Mouse (Mus musculus) heart, embryonic 15.5 days (tissue): ENCODE results near the gene Myh9. TPM values are rescaled to one million over a fixed set of nuclear protein-coding genes. Genes with fewer than 3 reads are reported as not detected.

ENCODE experiments used
- ATAC-seq: fragments of 200-750 bp; cut with Nextera tagmentation; replicated peaks from 2 replicates; pipeline ENCODE4 v1.8.0; 2017; ENCODE audit warnings: low read depth, moderate TSS enrichment; ENCODE audit not compliant: insufficient number of reproducible peaks, insufficient read depth, low FRiP score
- H3K27ac ChIP-seq: fragments of 300-500 bp; sonication (generic); 2 replicates; pipeline ENCODE4 v1.5.1; 2015; ENCODE audit warnings: mild to moderate bottlenecking, inconsistent platforms
- H3K27me3 ChIP-seq: fragments of 300-500 bp; sonication (generic); 2 replicates; pipeline ENCODE4 v1.6.1; 2015; ENCODE audit warnings: inconsistent platforms
- H3K36me3 ChIP-seq: fragments of 300-500 bp; sonication (generic); 2 replicates; pipeline ENCODE4 v1.6.1; 2015; ENCODE audit warnings: mild to moderate bottlenecking, inconsistent platforms
- H3K4me1 ChIP-seq: fragments of 300-500 bp; sonication (generic); replicated peaks from 2 replicates; pipeline ENCODE4 v1.6.1; 2015; ENCODE audit warnings: inconsistent platforms
- H3K4me2 ChIP-seq: fragments of 300-500 bp; sonication (generic); 2 replicates; pipeline ENCODE4 v1.6.1; 2015; ENCODE audit warnings: inconsistent platforms, mild to moderate bottlenecking, moderate library complexity
- H3K4me3 ChIP-seq: fragments of 300-500 bp; sonication (generic); 2 replicates; pipeline ENCODE4 v1.5.1; 2015; ENCODE audit warnings: mild to moderate bottlenecking, inconsistent platforms
- H3K9ac ChIP-seq: fragments of 300-500 bp; sonication (generic); 2 replicates; pipeline ENCODE4 v1.6.1; 2015; ENCODE audit warnings: mild to moderate bottlenecking, inconsistent platforms
- H3K9me3 ChIP-seq: fragments of 300-500 bp; sonication (generic); replicated peaks from 2 replicates; pipeline ENCODE4 v1.6.1; 2016; ENCODE audit warnings: inconsistent platforms
- WGBS: fragments of 180-500 bp; shearing (Covaris S2); methylation state at CpG from one replicate; pipeline ENCODE4 v1.1.7; 2015; ENCODE audit warnings: mixed read lengths; 5-methylcytosine and 5-hydroxymethylcytosine counted together
- polyA plus RNA-seq: library from polyadenylated mRNA; unstranded; fragments of >200 nt; fragmentation: Nextera tagmentation; extraction: Ambion mirVana; gene quantifications from 2 replicates; pipeline ENCODE4 v1.2.1, GENCODE M21; 2015

The Myh9 gene
- polyA plus RNA-seq, 1 experiment from 2014 or later, result 25.2 TPM

DNA sequence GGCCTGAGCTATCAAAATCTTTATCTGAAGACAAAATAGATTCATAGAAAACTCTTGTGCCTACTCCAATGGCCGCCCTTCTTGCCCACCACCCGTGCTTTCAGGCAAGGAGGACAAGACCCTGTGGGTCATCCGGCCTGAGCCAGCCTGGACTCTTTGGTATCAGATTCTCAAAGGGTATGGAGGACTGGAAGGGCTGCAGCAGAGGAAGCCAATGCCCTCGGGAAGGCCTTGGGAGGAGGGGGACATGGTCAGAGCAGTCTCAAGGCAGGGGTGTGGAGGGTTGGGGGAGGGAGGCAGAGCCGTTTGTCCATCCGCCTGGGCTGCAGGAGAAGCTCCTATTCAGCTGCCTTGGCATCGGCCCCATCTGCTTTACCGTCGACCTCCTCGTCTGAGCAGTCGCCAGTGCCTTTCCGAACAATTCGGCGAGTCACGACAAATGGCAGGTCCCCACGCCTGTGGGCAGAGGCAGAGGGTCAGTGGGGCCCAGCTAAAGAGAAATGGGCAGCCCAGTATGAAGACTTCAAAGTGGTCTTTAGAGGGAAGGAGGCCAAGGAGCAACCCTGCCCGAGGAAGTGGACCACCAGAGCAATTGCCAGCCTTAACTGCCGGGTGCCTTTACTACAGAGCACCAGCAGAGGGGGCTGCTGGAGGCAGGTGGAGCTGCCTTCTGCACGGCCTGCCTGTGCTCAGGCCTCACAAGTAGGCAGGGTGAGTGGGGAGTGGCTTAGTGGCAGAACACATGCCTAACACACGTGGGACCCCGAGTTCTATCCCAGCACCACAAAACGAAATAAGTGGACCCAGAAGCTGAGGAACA is 80.2 kb downstream of the Myh9 start:
- H3K4me3 ChIP-seq, result no peak overlapping the region
- no peaks in the 10 kb centered on the region for H3K9me3 ChIP-seq
- no peak overlapping the region for H3K9ac ChIP-seq
- no peak overlapping the region for H3K27ac ChIP-seq
- H3K4me1 ChIP-seq, result 0 out of 2 replicates have a peak, but pooled peaks cover 6% of the 10 kb centered on the region
- no peak overlapping the region for H3K4me2 ChIP-seq
- 72% methylated on average over 22 of the region's 22 CpGs for WGBS
- no peaks in the 10 kb centered on the region for H3K27me3 ChIP-seq
- ATAC-seq, result 0 out of 2 replicates have a peak, but pooled peaks have one; percentile 20
- H3K36me3 ChIP-seq, result peaks cover 76% of the 10 kb centered on the region

DNA sequence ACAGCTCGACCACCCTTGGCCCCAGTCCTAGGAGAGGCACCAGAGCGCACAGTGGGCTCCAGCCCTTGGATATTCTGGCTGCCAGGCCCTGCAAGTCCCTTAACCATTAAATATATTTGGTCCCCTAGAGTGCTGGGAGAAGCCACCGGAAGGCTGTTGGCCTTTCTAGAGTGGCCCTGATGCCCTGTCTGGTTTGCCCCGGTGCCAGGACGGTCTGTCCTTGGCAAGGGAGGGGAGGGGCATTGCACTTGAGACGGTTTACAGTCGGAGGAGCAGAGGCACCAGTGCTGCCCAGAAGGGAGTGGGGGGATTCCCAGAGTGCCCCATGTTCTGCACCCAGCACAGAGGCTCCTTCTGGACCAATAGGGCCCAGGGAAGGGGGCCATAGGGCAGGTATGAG is 80.9 kb downstream of the Myh9 start:
- Histone ChIP-seq H3K4me2 (no peak overlapping the region), H3K27me3 (no peaks in the 10 kb centered on the region), H3K27ac (no peak overlapping the region), H3K4me1 (0 out of 2 replicates have a peak, but pooled peaks cover 6% of the 10 kb centered on the region), H3K9ac (no peak overlapping the region), H3K9me3 (no peaks in the 10 kb centered on the region), H3K36me3 (peaks cover 69% of the 10 kb centered on the region), H3K4me3 (no peak overlapping the region)
- ATAC-seq, result no peak
- WGBS, result 94% methylated on average over 7 of the region's 7 CpGs

DNA sequence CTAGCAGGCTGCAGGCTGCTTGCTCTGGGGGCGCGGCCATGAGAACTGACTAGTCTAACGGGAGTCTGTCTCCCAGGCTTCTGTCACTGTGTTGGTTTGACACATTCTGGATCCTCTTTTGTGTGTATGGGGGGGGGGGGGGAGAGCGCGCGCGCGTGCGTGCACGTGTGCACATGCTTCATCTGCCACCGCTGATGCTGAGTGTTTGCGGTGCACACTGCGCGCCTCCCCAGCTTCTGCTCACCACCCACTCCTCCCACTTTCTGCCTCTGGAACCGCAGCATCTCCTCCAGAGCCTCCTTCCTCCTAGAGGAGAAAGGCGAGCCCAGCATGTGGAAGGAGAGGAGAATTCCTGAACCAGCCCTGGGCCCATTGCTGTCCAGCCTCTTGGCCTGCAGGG is 81.9 kb downstream of the Myh9 start:
- Histone ChIP-seq H3K9ac (no peak overlapping the region), H3K4me3 (no peak overlapping the region), H3K27ac (no peak overlapping the region), H3K9me3 (no peaks in the 10 kb centered on the region), H3K36me3 (peaks cover 59% of the 10 kb centered on the region), H3K4me2 (no peak overlapping the region), H3K27me3 (no peaks in the 10 kb centered on the region), H3K4me1 (no peaks in the 10 kb centered on the region)
- no peak for ATAC-seq
- WGBS, result 89% methylated on average over 16 of the region's 16 CpGs

DNA sequence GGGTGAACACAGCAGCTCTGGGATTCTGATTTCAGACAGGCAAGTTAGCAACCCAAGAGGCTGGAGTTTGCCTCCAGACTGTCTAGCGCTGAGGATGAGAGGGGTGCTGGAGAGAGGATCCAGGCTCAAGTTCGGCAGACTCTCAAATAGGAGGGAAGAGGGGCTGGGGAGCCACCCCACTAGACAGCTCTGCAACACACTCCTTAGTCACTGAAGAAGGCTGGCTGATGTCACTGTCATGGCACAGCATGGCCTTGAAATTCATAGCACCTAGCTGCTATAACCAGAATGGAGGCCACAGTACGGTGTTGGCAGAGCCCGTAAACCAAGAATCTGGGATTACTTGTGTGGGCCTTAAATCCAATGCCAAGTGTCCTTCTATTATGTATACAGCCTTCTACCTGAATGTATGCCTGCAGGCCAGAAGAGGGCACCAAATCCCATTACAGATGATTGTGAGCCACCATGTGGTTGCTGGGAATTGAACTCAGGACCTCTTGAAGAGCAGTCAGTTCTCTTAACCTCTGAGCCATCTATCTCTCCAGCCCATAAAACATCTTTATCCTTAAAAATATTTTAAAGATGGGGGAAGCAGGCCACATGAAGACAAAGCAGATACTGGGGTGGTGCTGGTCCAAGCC is 84.3 kb downstream of the Myh9 start:
- H3K9ac ChIP-seq, result no peak overlapping the region
- no peak for ATAC-seq
- H3K27ac ChIP-seq, result no peak overlapping the region
- no peak overlapping the region for H3K4me3 ChIP-seq
- H3K27me3 ChIP-seq, result no peaks in the 10 kb centered on the region
- H3K4me2 ChIP-seq, result no peak overlapping the region
- WGBS, result 75% methylated on average over 4 of the region's 4 CpGs
- H3K9me3 ChIP-seq, result no peaks in the 10 kb centered on the region
- H3K4me1 ChIP-seq, result no peaks in the 10 kb centered on the region
- peaks cover 37% of the 10 kb centered on the region for H3K36me3 ChIP-seq

DNA sequence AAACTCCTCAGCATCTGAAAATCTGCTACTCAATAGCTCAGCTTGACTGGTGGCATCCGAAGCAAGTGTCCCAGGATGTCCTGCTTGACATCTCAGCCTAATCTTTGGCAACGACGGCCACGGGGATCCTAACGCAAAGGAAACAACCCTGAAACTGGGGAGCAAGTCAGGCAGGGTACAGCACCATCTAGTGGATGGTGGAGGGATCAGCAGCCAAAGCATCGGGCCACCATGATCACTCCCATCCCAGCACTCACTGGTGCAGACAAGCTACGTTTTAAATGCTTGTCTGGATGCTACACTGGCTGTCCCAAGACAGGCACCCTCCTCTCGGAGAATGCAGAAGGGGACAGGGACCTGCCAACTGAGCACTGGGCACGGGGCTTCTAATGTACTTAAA is 85.1 kb downstream of the Myh9 start, which contains the start of gene Apol8:
TSS of gene Apol8 (minus strand) at position 156 of the 400 bp plus-strand sequence.
- peaks cover 28% of the 10 kb centered on the region for H3K36me3 ChIP-seq
- no peaks in the 10 kb centered on the region for H3K9me3 ChIP-seq
- no peak within 1 kb of the TSS for H3K27ac ChIP-seq
- H3K27me3 ChIP-seq, result no peaks in the 10 kb centered on the region
- H3K4me1 ChIP-seq, result no peaks in the 10 kb centered on the region
- no peak within 1 kb of the TSS for H3K4me3 ChIP-seq
- H3K4me2 ChIP-seq, result no peak within 1 kb of the TSS
- no peak for ATAC-seq
- no peak within 1 kb of the TSS for H3K9ac ChIP-seq
- 2% methylated on average over 9 of the region's 9 CpGs for WGBS

DNA sequence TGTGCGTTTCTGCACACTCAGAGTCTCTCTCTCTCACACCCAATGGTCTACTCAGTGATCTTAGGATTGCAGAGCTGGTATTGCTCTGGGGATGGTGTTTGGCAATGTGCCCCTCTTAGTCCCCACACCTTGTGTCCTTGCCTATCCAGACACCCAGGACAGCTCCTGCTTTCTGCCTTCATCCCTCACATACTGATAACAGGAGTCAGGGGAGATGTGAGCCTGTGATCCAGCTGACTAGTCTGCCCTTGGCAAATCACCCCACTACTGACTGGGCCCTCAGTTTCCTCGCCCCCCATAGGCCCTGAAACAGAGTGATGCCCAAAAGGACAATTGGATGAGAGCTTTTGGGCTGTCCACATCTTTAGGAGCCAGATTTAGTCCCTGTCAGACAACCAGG is 85.9 kb downstream of the Myh9 start:
- 72% methylated on average over 2 of the region's 2 CpGs for WGBS
- Histone ChIP-seq H3K4me2 (no peak overlapping the region), H3K4me3 (no peak overlapping the region), H3K9ac (no peak overlapping the region), H3K27ac (no peak overlapping the region), H3K27me3 (no peaks in the 10 kb centered on the region), H3K4me1 (no peaks in the 10 kb centered on the region), H3K9me3 (no peaks in the 10 kb centered on the region), H3K36me3 (peaks cover 20% of the 10 kb centered on the region)
- ATAC-seq, result no peak

DNA sequence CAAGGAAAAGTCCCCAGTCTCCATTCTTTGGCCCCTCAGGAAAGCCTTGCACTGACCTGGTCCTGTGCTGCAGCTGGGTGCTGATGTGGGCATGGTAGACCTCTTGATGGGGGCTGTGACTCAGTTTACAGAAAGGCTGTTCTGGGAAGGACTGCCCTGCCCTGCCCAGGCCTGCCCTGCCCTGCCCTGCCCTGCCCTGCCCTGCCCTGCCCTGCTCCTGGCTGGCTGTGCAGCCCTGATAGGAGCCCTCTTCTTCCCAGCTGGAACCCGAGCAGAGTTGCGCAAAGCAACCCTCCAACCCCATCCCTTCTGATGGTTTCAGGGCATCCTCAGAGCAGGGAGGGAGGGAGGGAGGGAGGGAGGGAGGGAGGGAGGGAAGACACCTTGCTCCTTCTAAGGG is 86.8 kb downstream of the Myh9 start:
- H3K9me3 ChIP-seq, result no peaks in the 10 kb centered on the region
- WGBS, result 25% methylated on average over 1 of the region's 2 CpGs
- H3K9ac ChIP-seq, result no peak overlapping the region
- no peaks in the 10 kb centered on the region for H3K27me3 ChIP-seq
- no peak overlapping the region for H3K4me3 ChIP-seq
- H3K4me1 ChIP-seq, result no peaks in the 10 kb centered on the region
- no peak overlapping the region for H3K27ac ChIP-seq
- H3K4me2 ChIP-seq, result no peak overlapping the region
- H3K36me3 ChIP-seq, result peaks cover 11% of the 10 kb centered on the region
- no peak for ATAC-seq

DNA sequence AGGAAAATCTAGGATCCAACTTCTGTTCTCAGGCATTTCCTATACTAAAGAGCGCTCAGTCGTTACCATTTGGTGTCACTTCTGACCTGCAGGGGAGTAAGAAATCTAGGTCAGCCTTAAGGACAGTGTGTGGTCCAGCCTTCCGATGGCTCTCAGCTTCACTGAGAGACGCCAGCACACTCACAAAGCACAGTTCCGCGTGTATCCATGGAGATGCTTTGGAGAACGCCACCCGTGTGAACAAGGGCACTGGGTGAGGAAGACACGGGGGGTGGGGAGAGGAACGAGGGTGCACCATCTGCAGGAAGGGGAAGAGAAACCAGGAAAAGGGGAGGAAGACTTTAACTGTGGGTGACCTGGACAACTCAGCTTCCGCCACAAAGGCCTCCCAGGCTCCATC is 89.5 kb downstream of the Myh9 start:
- Histone ChIP-seq H3K4me2 (no peak overlapping the region), H3K9ac (no peak overlapping the region), H3K4me3 (no peak overlapping the region), H3K36me3 (no peaks in the 10 kb centered on the region), H3K9me3 (no peaks in the 10 kb centered on the region), H3K27me3 (no peaks in the 10 kb centered on the region), H3K4me1 (no peaks in the 10 kb centered on the region), H3K27ac (no peak overlapping the region)
- WGBS, result 50% methylated on average over 11 of the region's 11 CpGs
- no peak for ATAC-seq

DNA sequence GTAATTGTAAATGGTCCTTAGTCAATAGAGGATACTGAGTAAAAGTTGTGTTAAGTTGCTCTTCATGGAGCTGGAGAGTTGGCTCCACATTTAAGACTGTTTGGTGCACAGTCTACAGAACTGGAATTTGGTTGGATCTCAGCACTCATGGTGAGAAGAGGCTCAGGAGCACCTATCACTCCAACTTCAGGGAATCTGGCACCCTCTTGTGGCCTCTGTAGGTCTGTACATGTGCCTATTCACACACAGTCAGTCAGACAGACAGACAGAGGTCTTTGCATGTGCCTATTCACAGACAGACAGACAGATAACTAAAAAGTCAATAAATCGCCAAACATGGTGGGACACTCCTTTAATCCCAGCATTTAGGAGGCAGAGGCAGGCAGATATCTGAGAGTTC is 91.5 kb downstream of the Myh9 start:
- WGBS, result 25% methylated on average over 1 of the region's 1 CpGs
- no peaks in the 10 kb centered on the region for H3K9me3 ChIP-seq
- H3K4me2 ChIP-seq, result no peak overlapping the region
- ATAC-seq, result no peak
- H3K9ac ChIP-seq, result no peak overlapping the region
- no peaks in the 10 kb centered on the region for H3K4me1 ChIP-seq
- no peak overlapping the region for H3K4me3 ChIP-seq
- H3K27me3 ChIP-seq, result no peaks in the 10 kb centered on the region
- no peaks in the 10 kb centered on the region for H3K36me3 ChIP-seq
- no peak overlapping the region for H3K27ac ChIP-seq

DNA sequence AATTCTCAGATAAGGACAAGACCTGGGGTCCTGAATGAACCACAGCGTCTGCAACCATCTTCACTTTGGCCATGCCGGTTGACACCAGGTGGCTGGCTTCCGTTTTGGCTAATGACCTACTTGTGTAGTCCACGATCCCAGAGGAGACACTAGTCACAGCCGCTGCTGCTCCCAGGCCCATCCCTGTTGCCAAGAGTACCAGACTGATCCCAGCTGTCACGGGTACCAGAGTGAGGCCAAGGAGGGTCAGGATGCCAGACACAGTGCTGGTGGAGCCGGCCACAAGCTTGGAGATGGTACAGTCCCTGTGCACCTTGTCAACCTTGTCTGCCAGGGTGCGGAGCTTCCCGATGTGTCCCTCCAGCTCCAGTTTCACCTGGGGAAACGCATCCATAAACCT is 92.3 kb downstream of the Myh9 start:
- Histone ChIP-seq H3K4me1 (no peaks in the 10 kb centered on the region), H3K9me3 (no peaks in the 10 kb centered on the region), H3K9ac (no peak overlapping the region), H3K27ac (no peak overlapping the region), H3K27me3 (no peaks in the 10 kb centered on the region), H3K4me3 (no peak overlapping the region), H3K36me3 (no peaks in the 10 kb centered on the region), H3K4me2 (no peak overlapping the region)
- WGBS, result 91% methylated on average over 10 of the region's 10 CpGs
- ATAC-seq, result no peak

DNA sequence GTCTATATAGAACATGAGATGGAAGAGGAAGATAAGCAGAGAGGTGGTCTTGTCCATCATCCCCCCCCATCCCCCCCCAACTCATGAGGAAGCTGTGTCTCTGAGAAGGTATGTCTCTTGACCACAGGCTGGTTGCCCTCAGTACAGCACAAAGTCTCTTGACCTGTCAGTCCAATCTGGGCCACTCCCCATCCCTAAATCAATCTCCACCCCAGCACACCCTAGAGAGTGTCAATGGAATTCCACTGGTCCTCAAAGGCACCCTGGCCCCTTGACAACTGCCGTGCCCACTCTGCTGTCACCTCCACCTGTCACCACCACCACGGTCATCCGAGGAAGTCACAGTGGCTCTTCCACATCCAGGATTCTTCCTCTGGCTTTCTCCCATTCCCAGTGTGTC is 93.6 kb downstream of the Myh9 start:
- no peaks in the 10 kb centered on the region for H3K9me3 ChIP-seq
- ATAC-seq, result no peak
- no peak overlapping the region for H3K27ac ChIP-seq
- whole genome bisulfite sequencing, result 49% methylated on average over 3 of the region's 3 CpGs
- no peaks in the 10 kb centered on the region for H3K27me3 ChIP-seq
- H3K36me3 ChIP-seq, result no peaks in the 10 kb centered on the region
- H3K9ac ChIP-seq, result no peak overlapping the region
- H3K4me1 ChIP-seq, result no peaks in the 10 kb centered on the region
- no peak overlapping the region for H3K4me3 ChIP-seq
- no peak overlapping the region for H3K4me2 ChIP-seq

DNA sequence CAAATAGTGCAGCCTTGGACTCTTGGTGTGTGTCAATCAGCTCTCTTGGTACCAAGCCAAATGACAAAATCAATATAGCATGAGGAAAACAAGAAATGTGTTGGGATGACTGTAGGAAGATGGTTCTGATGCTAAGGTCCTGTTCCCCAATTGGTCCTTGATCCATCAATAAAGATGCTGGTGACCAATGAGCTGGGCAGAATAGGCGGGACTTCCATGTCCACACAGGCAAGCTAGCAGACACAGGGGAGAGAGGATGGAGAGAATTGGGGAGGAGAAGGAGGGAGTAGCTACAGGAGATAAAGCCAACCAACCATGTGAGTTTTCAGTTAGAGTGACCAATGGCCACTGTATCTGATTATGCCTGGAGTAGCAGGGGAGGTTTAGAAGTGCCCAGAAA is 95.6 kb downstream of the Myh9 start:
- Histone ChIP-seq H3K36me3 (no peaks in the 10 kb centered on the region), H3K9ac (no peak overlapping the region), H3K4me3 (no peak overlapping the region), H3K9me3 (no peaks in the 10 kb centered on the region), H3K4me2 (no peak overlapping the region), H3K4me1 (no peaks in the 10 kb centered on the region), H3K27me3 (no peaks in the 10 kb centered on the region), H3K27ac (no peak overlapping the region)
- ATAC-seq, result no peak
- WGBS, result 93% methylated on average over 1 of the region's 1 CpGs
